Mouse (Mus musculus) MEL (cell line): Measurements from ENCODE around the gene Gm49486. TPM values are rescaled to one million over a fixed set of nuclear protein-coding genes. Genes with fewer than 3 reads are reported as not detected.

Source experiments
- DNase-seq: peaks from one replicate; pipeline ENCODE4 v3.0.0; 2011; ENCODE audit warnings: low read depth, low spot score
- H3K27ac ChIP-seq: 2 replicates; pipeline ENCODE4 v1.5.1; 2012; ENCODE audit warnings: low read depth, mild to moderate bottlenecking, control low read depth, low read length, moderate library complexity; ENCODE audit not compliant: control insufficient read depth
- H3K27me3 ChIP-seq, 2 experiments: fragments of 150-350 bp in 1 of 2; sonication (generic) in 1 of 2; 2 replicates each; pipeline ENCODE4 v1.6.1; 2012; ENCODE audit warnings: low read length in 2 of 2, mild to moderate bottlenecking in 2 of 2, improper control_type of control experiment in 1 of 2, moderate library complexity in 1 of 2; ENCODE audit not compliant: insufficient read depth in 2 of 2, control insufficient read depth in 1 of 2
- H3K36me3 ChIP-seq, 2 experiments: 2 replicates each; pipeline ENCODE4 v1.6.1; 2012 to 2014; ENCODE audit warnings: low read length in 2 of 2, improper control_type of control experiment in 1 of 2, inconsistent platforms in 1 of 2, mild to moderate bottlenecking in 1 of 2; ENCODE audit not compliant: insufficient read depth in 2 of 2, control insufficient read depth in 1 of 2
- H3K4me1 ChIP-seq, 2 experiments: fragments of 150-350 bp in 1 of 2; sonication (generic) in 1 of 2; 2 replicates each; pipeline ENCODE4 v1.6.1; 2012; ENCODE audit warnings: low read length in 2 of 2, improper control_type of control experiment in 1 of 2, mild to moderate bottlenecking in 1 of 2; ENCODE audit not compliant: insufficient read depth in 2 of 2, control insufficient read depth in 1 of 2
- H3K4me3 ChIP-seq, 2 experiments: fragments of 150-350 bp in 1 of 2; sonication (generic) in 1 of 2; 2 replicates each; pipeline ENCODE4 v1.5.1; 2012; ENCODE audit warnings: low read depth in 2 of 2, low read length in 2 of 2, mild to moderate bottlenecking in 2 of 2, moderate library complexity in 2 of 2, control low read depth in 1 of 2, improper control_type of control experiment in 1 of 2; ENCODE audit not compliant: control insufficient read depth in 1 of 2, insufficient read depth in 1 of 2
- H3K79me2 ChIP-seq: 2 replicates; pipeline ENCODE4 v1.6.1; 2012; ENCODE audit warnings: mild to moderate bottlenecking, low read length, moderate library complexity; ENCODE audit not compliant: control insufficient read depth, poor library complexity, insufficient read depth
- H3K9ac ChIP-seq: 2 replicates; pipeline ENCODE4 v1.6.1; 2012; ENCODE audit warnings: low read depth, mild to moderate bottlenecking, control low read depth, low read length, moderate library complexity; ENCODE audit not compliant: control insufficient read depth, poor library complexity, severe bottlenecking
- H3K9me3 ChIP-seq: fragments of 150-350 bp; sonication (generic); replicated peaks from 2 replicates; pipeline ENCODE4 v1.6.1; 2012; ENCODE audit warnings: mild to moderate bottlenecking, low read length, improper control_type of control experiment, moderate library complexity; ENCODE audit not compliant: insufficient read depth
- BHLHE40 ChIP-seq: IDR thresholded peaks from 2 replicates; pipeline ENCODE4 v1.6.1; 2012; ENCODE audit warnings: low read depth, mild to moderate bottlenecking, inconsistent platforms, low read length, improper control_type of control experiment, borderline replicate concordance
- CHD1 ChIP-seq: IDR thresholded peaks from 2 replicates; pipeline ENCODE4 v1.6.1; 2012; ENCODE audit warnings: low read depth, mild to moderate bottlenecking, inconsistent platforms, low read length, improper control_type of control experiment
- CTCF ChIP-seq, 3 experiments: IDR thresholded peaks in 2 of 3; conservative IDR thresholded peaks in 1 of 3; 2 replicates each; pipeline ENCODE4 v1.5.1; 2011 to 2012; ENCODE audit warnings: low read length in 3 of 3, low read depth in 2 of 3, mild to moderate bottlenecking in 2 of 3, improper control_type of control experiment in 1 of 3, inconsistent platforms in 1 of 3, mixed read lengths in 1 of 3, moderate library complexity in 1 of 3; ENCODE audit not compliant: control insufficient read depth in 1 of 3, insufficient read depth in 1 of 3, poor library complexity in 1 of 3, severe bottlenecking in 1 of 3
- E2F4 ChIP-seq: IDR thresholded peaks from 2 replicates; pipeline ENCODE4 v1.6.1; 2011; ENCODE audit warnings: low read depth, low read length, improper control_type of control experiment, borderline replicate concordance
- ELF1 ChIP-seq: IDR thresholded peaks from 2 replicates; pipeline ENCODE4 v1.6.1; 2014; ENCODE audit warnings: low read depth, mild to moderate bottlenecking, inconsistent platforms, low read length, improper control_type of control experiment, moderate library complexity
- GABPA ChIP-seq: IDR thresholded peaks from 2 replicates; pipeline ENCODE4 v1.6.1; 2012; ENCODE audit warnings: low read depth, mild to moderate bottlenecking, inconsistent platforms, low read length, improper control_type of control experiment, moderate library complexity
- GATA1 ChIP-seq: IDR thresholded peaks from 2 replicates; pipeline ENCODE4 v1.6.1; 2011; ENCODE audit warnings: low read depth, low read length, improper control_type of control experiment
- HCFC1 ChIP-seq: IDR thresholded peaks from 2 replicates; pipeline ENCODE4 v1.6.1; 2012; ENCODE audit warnings: low read depth, mild to moderate bottlenecking, inconsistent platforms, low read length, improper control_type of control experiment, moderate library complexity
- JUND ChIP-seq: IDR thresholded peaks from 2 replicates; pipeline ENCODE4 v1.6.1; 2011; ENCODE audit warnings: low read depth, mild to moderate bottlenecking, improper control_type of control experiment, low read length
- MAFK ChIP-seq: IDR thresholded peaks from 2 replicates; pipeline ENCODE4 v1.6.1; 2011; ENCODE audit warnings: low read depth, mild to moderate bottlenecking, low read length, improper control_type of control experiment, borderline replicate concordance
- MEF2A ChIP-seq: IDR thresholded peaks from 2 replicates; pipeline ENCODE4 v1.6.1; 2014; ENCODE audit warnings: low read depth, mild to moderate bottlenecking, inconsistent platforms, low read length, improper control_type of control experiment; ENCODE audit not compliant: poor library complexity, insufficient replicate concordance, severe bottlenecking; ENCODE audit errors: extremely low read depth
- MXI1 ChIP-seq: IDR thresholded peaks from 2 replicates; pipeline ENCODE4 v1.6.1; 2011; ENCODE audit warnings: mild to moderate bottlenecking, low read depth, low read length, improper control_type of control experiment
- MYB ChIP-seq: IDR thresholded peaks from 2 replicates; pipeline ENCODE4 v1.6.1; 2011; ENCODE audit warnings: mild to moderate bottlenecking, low read depth, low read length, improper control_type of control experiment
- NELFE ChIP-seq: IDR thresholded peaks from 2 replicates; pipeline ENCODE4 v1.6.1; 2011; ENCODE audit warnings: low read depth, low read length, improper control_type of control experiment
- NRF1 ChIP-seq: IDR thresholded peaks from 2 replicates; pipeline ENCODE4 v1.6.1; 2014; ENCODE audit warnings: low read depth, mild to moderate bottlenecking, inconsistent platforms, low read length, improper control_type of control experiment, moderate library complexity; ENCODE audit not compliant: poor library complexity, insufficient read depth, severe bottlenecking
- POLR2A ChIP-seq, 2 experiments: IDR thresholded peaks; 2 replicates each; pipeline ENCODE4 v1.6.1; 2011 to 2012; ENCODE audit warnings: low read length in 2 of 2, mild to moderate bottlenecking in 2 of 2, control low read depth in 1 of 2, improper control_type of control experiment in 1 of 2, low read depth in 1 of 2, moderate library complexity in 1 of 2; ENCODE audit not compliant: control insufficient read depth in 1 of 2, insufficient read depth in 1 of 2, poor library complexity in 1 of 2
- POLR2AphosphoS5 ChIP-seq: IDR thresholded peaks from 2 replicates; pipeline ENCODE4 v1.6.1; 2012; ENCODE audit warnings: low read depth, borderline replicate concordance, mild to moderate bottlenecking, inconsistent platforms, low read length, moderate library complexity, mixed read lengths
- RAD21 ChIP-seq: IDR thresholded peaks from 2 replicates; pipeline ENCODE4 v1.6.1; 2011; ENCODE audit warnings: mild to moderate bottlenecking, low read depth, low read length, improper control_type of control experiment
- RCOR1 ChIP-seq: IDR thresholded peaks from 2 replicates; pipeline ENCODE4 v1.6.1; 2012; ENCODE audit warnings: low read depth, mild to moderate bottlenecking, inconsistent platforms, low read length, improper control_type of control experiment
- SIN3A ChIP-seq: IDR thresholded peaks from 2 replicates; pipeline ENCODE4 v1.6.1; 2012; ENCODE audit warnings: low read length, improper control_type of control experiment, inconsistent platforms
- TAL1 ChIP-seq: IDR thresholded peaks from 2 replicates; pipeline ENCODE4 v1.6.1; 2012; ENCODE audit warnings: mild to moderate bottlenecking, inconsistent platforms, low read length, moderate library complexity, mixed read lengths
- TBP ChIP-seq: IDR thresholded peaks from 2 replicates; pipeline ENCODE4 v1.8.0; 2011; ENCODE audit warnings: low read depth, low read length, improper control_type of control experiment
- TCF12 ChIP-seq: IDR thresholded peaks from 2 replicates; pipeline ENCODE4 v1.6.1; 2014; ENCODE audit warnings: low read depth, mild to moderate bottlenecking, inconsistent platforms, low read length, improper control_type of control experiment, moderate library complexity
- USF1 ChIP-seq: IDR thresholded peaks from 2 replicates; pipeline ENCODE4 v1.6.1; 2014; ENCODE audit warnings: low read depth, mild to moderate bottlenecking, inconsistent platforms, low read length, improper control_type of control experiment, moderate library complexity
- USF2 ChIP-seq, 2 experiments: IDR thresholded peaks; 2 replicates each; pipeline ENCODE4 v1.6.1; 2011 to 2012; ENCODE audit warnings: improper control_type of control experiment in 2 of 2, low read length in 2 of 2, borderline replicate concordance in 1 of 2, inconsistent platforms in 1 of 2, low read depth in 1 of 2, mild to moderate bottlenecking in 1 of 2; ENCODE audit not compliant: insufficient read depth in 1 of 2
- ZC3H11A ChIP-seq: IDR thresholded peaks from 2 replicates; pipeline ENCODE4 v1.6.1; 2012; ENCODE audit warnings: low read depth, mild to moderate bottlenecking, inconsistent platforms, low read length, improper control_type of control experiment
- ZKSCAN1 ChIP-seq: IDR thresholded peaks from 2 replicates; pipeline ENCODE4 v1.6.1; 2012; ENCODE audit warnings: low read depth, mild to moderate bottlenecking, inconsistent platforms, low read length, improper control_type of control experiment, moderate library complexity
- ZMIZ1 ChIP-seq: IDR thresholded peaks from 2 replicates; pipeline ENCODE4 v1.6.1; 2012; ENCODE audit warnings: low read depth, mild to moderate bottlenecking, inconsistent platforms, low read length, improper control_type of control experiment, moderate library complexity
- ZNF384 ChIP-seq: IDR thresholded peaks from 2 replicates; pipeline ENCODE4 v1.6.1; 2012; ENCODE audit warnings: low read depth, mild to moderate bottlenecking, inconsistent platforms, low read length, improper control_type of control experiment
- polyA plus RNA-seq, 2 experiments: library from polyadenylated mRNA; stranded (reverse) in 1 of 2; unstranded in 1 of 2; fragments of >175 nt in 1 of 2; fragments of >200 nt in 1 of 2; gene quantifications; 2 replicates each; pipeline versions ENCODE4 v1.2.1 to v1.2.4; 2012; ENCODE audit warnings: low replicate concordance in 2 of 2, low read depth in 1 of 2; ENCODE audit not compliant: insufficient read length in 2 of 2, insufficient read depth in 1 of 2, missing spikeins in 1 of 2
- total RNA-seq: library from RNA; depleted of rRNA; stranded (reverse); fragments of 300-350 nt; gene quantifications from 2 replicates; pipeline ENCODE4 v1.2.3, GENCODE M21; 2012

Gene Gm49486
- total and polyA plus RNA-seq, 3 experiments = 0.12 to 0.46 TPM; not detected in 1

DNA sequence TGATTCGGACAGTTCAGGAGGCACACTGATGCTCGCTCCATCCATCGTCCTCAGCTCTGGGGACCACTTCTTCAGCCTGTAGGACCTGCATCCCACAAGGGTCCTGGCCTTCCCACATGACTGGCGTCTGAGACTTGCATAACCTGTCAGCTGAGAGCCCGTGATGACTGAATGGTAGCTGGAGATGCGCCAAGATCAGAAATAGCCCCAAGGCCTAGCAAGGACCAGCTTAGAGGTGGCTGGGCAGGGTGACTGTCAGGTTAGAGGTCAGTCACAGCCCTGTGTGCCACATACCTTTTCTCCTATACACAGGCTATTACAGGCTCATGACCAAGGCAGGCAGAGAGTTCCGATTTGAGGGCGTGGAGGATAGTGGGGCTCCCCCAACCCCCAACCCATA is 33.7 kb upstream of the Gm49486 start:
- no peak for DNase-seq
- Histone ChIP-seq H3K9ac (no peak overlapping the region), H3K27ac (no peak overlapping the region), H3K9me3 (no peaks in the 10 kb centered on the region), H3K36me3 (peaks cover 0 to 11% of the 10 kb centered on the region in 2 experiments; a peak in 2 of 4 replicates), H3K4me3 (no peak overlapping the region), H3K79me2 (no peaks in the 10 kb centered on the region), H3K27me3 (no peaks in the 10 kb centered on the region), H3K4me1 (peaks cover 8 to 14% of the 10 kb centered on the region in 2 experiments)
- TF ChIP-seq TBP (no peak), TAL1 (no peak), MXI1 (no peak), ELF1 (no peak), RCOR1 (no peak), ZKSCAN1 (no peak), JUND (no peak), E2F4 (no peak), ZMIZ1 (no peak), TCF12 (no peak), USF2 (IDR thresholded peaks at IDR 0.05; ENCODE audit: borderline replicate concordance in 1 of 2, insufficient read depth in 1 of 2, low read depth in 1 of 2, low read length in 2 of 2) (no peak), USF1 (no peak), SIN3A (no peak), BHLHE40 (no peak)

- peaks cover 0 to 2% of the 10 kb centered on the region in 2 experiments; a peak in 2 of 4 replicates for H3K36me3 ChIP-seq
- H3K4me1 ChIP-seq = peaks cover under 1 to 4% of the 10 kb centered on the region in 2 experiments; a peak in 3 of 4 replicates
- DNase-seq = peak; percentile 84
- no peaks in the 10 kb centered on the region for H3K9me3 ChIP-seq
- H3K27ac ChIP-seq = peak overlapping the region; percentile 8; the same call in 1 of the 2 replicates
- peak overlapping the region; percentile 66 for H3K9ac ChIP-seq
- no peaks in the 10 kb centered on the region for H3K79me2 ChIP-seq
- peak overlapping the region; percentile 64 to 78 for H3K4me3 ChIP-seq
- no peaks in the 10 kb centered on the region for H3K27me3 ChIP-seq
- 0 out of 2 replicates have a peak, but pooled peaks have one; percentile 17 for TF ChIP-seq HCFC1
- TF ChIP-seq ZKSCAN1 = no peak
- TF ChIP-seq CHD1 = no peak
- no peak for TF ChIP-seq NELFE
- no peak for TF ChIP-seq GATA1
- TF ChIP-seq RAD21 = no peak
- TF ChIP-seq JUND = no peak
- TF ChIP-seq MEF2A = no peak
- TF ChIP-seq BHLHE40 = no peak
- TF ChIP-seq POLR2AphosphoS5 = no peak
- no peak for TF ChIP-seq ZC3H11A
- TF ChIP-seq ZNF384 = no peak
- TF ChIP-seq POLR2A (IDR thresholded peaks at IDR 0.05; ENCODE audit: control insufficient read depth in 1 of 2, insufficient read depth in 1 of 2, low read depth in 1 of 2, low read length in 2 of 2, poor library complexity in 1 of 2) = peak in 1 of 2 experiments; percentile 57; a peak in 1 of 4 replicates
- no peak for TF ChIP-seq ELF1
- no peak for TF ChIP-seq E2F4
- no peak for TF ChIP-seq RCOR1
- TF ChIP-seq MAFK = no peak
- peak; percentile 73 for TF ChIP-seq NRF1
- TF ChIP-seq SIN3A = no peak
- TF ChIP-seq GABPA = no peak
- no peak for TF ChIP-seq CTCF (IDR thresholded peaks at IDR 0.05 in 2 of 3, conservative IDR thresholded peaks at IDR 0.05 in 1 of 3; ENCODE audit: control insufficient read depth in 1 of 3, insufficient read depth in 1 of 3, low read depth in 2 of 3, low read length in 3 of 3, poor library complexity in 1 of 3, severe bottlenecking in 1 of 3)
- no peak for TF ChIP-seq TCF12
- no peak for TF ChIP-seq ZMIZ1
- no peak for TF ChIP-seq MYB
Measured at GRCm38 (mm10) chr15:79199390-79199976, 29.7 kb upstream of the Gm49486 start.
